ENCODE assay signal across 8 mouse cellular contexts in genomic region chr12:80791571-80792444, GRCm38 (mm10). TPM values are rescaled to one million over a fixed set of nuclear protein-coding genes. Genes with fewer than 3 reads are reported as not detected.
DNase-seq lines count a peak whose midpoint lies in the region; ATAC-seq and TF ChIP-seq lines count a peak whose summit lies in the region.

No protein-coding gene starts in this region.

- H3K4me2 ChIP-seq in liver, embryonic 12.5 days = peak overlapping the region; percentile 82

- peak overlapping the region; percentile 98 for H3K9ac ChIP-seq in liver, embryonic 12.5 days

- no peaks in the 10 kb centered on the region for H3K9me3 ChIP-seq in hindbrain, embryonic 10.5 days
- H3K9me3 ChIP-seq in liver, embryonic 12.5 days (replicated peaks) = no peaks in the 10 kb centered on the region

- intact Hi-C loops in left cerebral cortex, postnatal 36 days (cut with DNase I) = loop anchor here (5.0 kb wide), 2 partner anchors 55 to 155 kb away; partner anchors contain the start of gene Srsf5

- no peak for DNase-seq in lung, adult 2 months
- DNase-seq in lung, postnatal 4 days = no peak
- DNase-seq in embryo, embryonic 10 days (ENCODE audit: low spot score) = peak; percentile 42
- DNase-seq in hindbrain, embryonic 10.5 days (ENCODE audit: low spot score) = peak; percentile 25
- DNase-seq in retina, embryonic 14.5 days (ENCODE audit: low spot score) = peak; percentile 56
- DNase-seq in layer of hippocampus, postnatal 36 days = no peak
- DNase-seq in left cerebral cortex, postnatal 36 days (ENCODE audit: low spot score in 2 of 2) = no peak

- TF ChIP-seq CTCF in lung, adult 2 months (IDR thresholded peaks at IDR 0.05; ENCODE audit: insufficient read depth, low read length) = no peak

- H3K36me3 ChIP-seq in hindbrain, embryonic 10.5 days = peaks cover 7% of the 10 kb centered on the region; the same call in 1 of the 2 replicates
- H3K36me3 ChIP-seq in liver, embryonic 12.5 days = peaks cover 26% of the 10 kb centered on the region

- H3K27me3 ChIP-seq in hindbrain, embryonic 10.5 days (ENCODE audit: insufficient read depth, poor library complexity, severe bottlenecking) = no peaks in the 10 kb centered on the region; the same call in 1 of the 2 replicates
- no peaks in the 10 kb centered on the region for H3K27me3 ChIP-seq in liver, embryonic 12.5 days (replicated peaks)

- H3K27ac ChIP-seq in hindbrain, embryonic 10.5 days = peak overlapping the region; percentile 97
- H3K27ac ChIP-seq in liver, embryonic 12.5 days = peak overlapping the region; percentile 96

- no peak for TF ChIP-seq POLR2A in lung, adult 2 months (IDR thresholded peaks at IDR 0.05; ENCODE audit: borderline replicate concordance, extremely low read depth, low read depth, low read length)

- 8% methylated on average over 6 of the region's 6 CpGs for WGBS in lung, adult 2 months
- 50% methylated on average over 6 of the region's 6 CpGs for WGBS in hindbrain, embryonic 10.5 days
- WGBS in liver, embryonic 12.5 days (ENCODE audit: insufficient replicate concordance) = 18% methylated on average over 6 of the region's 6 CpGs

- no peak for ATAC-seq in liver, embryonic 12.5 days

- peaks cover 39% of the 10 kb centered on the region for H3K4me1 ChIP-seq in lung, adult 2 months (ENCODE audit: control insufficient read depth, insufficient read depth, low read length)
- H3K4me1 ChIP-seq in hindbrain, embryonic 10.5 days (replicated peaks) = peaks cover 40% of the 10 kb centered on the region
- H3K4me1 ChIP-seq in liver, embryonic 12.5 days = peaks cover 77% of the 10 kb centered on the region

- peak overlapping the region; percentile 99 for H3K4me3 ChIP-seq in lung, adult 2 months (replicated peaks; ENCODE audit: extremely low read depth, low read depth, low read length)
- peak overlapping the region; percentile 95 for H3K4me3 ChIP-seq in hindbrain, embryonic 10.5 days
- H3K4me3 ChIP-seq in liver, embryonic 12.5 days = peak overlapping the region; percentile 98

RNA-seq across cellular contexts. Expression of gene Susd6, which starts 1.5 kb away (rescaled TPM):
- polyA plus RNA-seq in lung, adult 2 months (2012; rRNA removed) = 83.3 and 102 TPM in 2 replicates
- 15.6 and 15.9 TPM in 2 replicates for polyA plus RNA-seq in hindbrain, embryonic 10.5 days (2016; fragmentation: Nextera tagmentation; extraction: Ambion mirVana)
- 15.0 and 15.9 TPM in 2 replicates for polyA plus RNA-seq in liver, embryonic 12.5 days (2016; fragmentation: Nextera tagmentation; extraction: Ambion mirVana)
- 10 to 100 TPM; 66.7 to 70.2 TPM for total RNA-seq in layer of hippocampus, postnatal 36 days (2021)
- 10 to 100 TPM; 31.6 to 40.0 TPM for total RNA-seq in left cerebral cortex, postnatal 36 days (2021)

RNA-seq across cellular contexts. Expression of gene Ccdc177, which starts 31.3 kb away (rescaled TPM):
- polyA plus RNA-seq in lung, adult 2 months (2012; rRNA removed) = not detected in 2 replicates
- polyA plus RNA-seq in hindbrain, embryonic 10.5 days (2016; fragmentation: Nextera tagmentation; extraction: Ambion mirVana) = 1.5 and 2.4 TPM in 2 replicates
- not detected in 2 replicates for polyA plus RNA-seq in liver, embryonic 12.5 days (2016; fragmentation: Nextera tagmentation; extraction: Ambion mirVana)
- 10 to 100 TPM; 16.5 to 18.6 TPM for total RNA-seq in layer of hippocampus, postnatal 36 days (2021)
- 10 to 100 TPM; 14.5 to 15.7 TPM for total RNA-seq in left cerebral cortex, postnatal 36 days (2021)

Comparison
In these comparisons a context has a peak if more than half of its experiments do, and no peak if none do; other contexts are left out.
1. DNase-seq: peak in embryo, embryonic 10 days (single experiment), hindbrain, embryonic 10.5 days (single experiment) and retina, embryonic 14.5 days (single experiment); none in lung, adult 2 months (single experiment), lung, postnatal 4 days (0 of 2), layer of hippocampus, postnatal 36 days (0 of 2) and left cerebral cortex, postnatal 36 days (0 of 2).
2. Peak in every context shown above with its lines, with median percentiles within 50 percentile points of each other: H3K4me3 ChIP-seq.